Mouse (Mus musculus) ovary, postnatal 36 days (tissue): ENCODE measurements around the gene Gm45021.

Experiments
- DNase-seq: peaks from one replicate; pipeline ENCODE4 v3.0.0; 2022; ENCODE audit warnings: low spot score, mixed read lengths

Gm45021 gene

GRCm38 (mm10) chr6:48572572-48573061 is 16.8 kb upstream of the Gm45021 start, which contains the start of gene Rarres2:
TSS of gene Rarres2 (minus strand) at chr6:48572789.
- DNase-seq: no peak

- no peak for DNase-seq
Observed at GRCm38 (mm10) chr6:48573280-48573679, 16.1 kb upstream of the Gm45021 start.

- DNase-seq: no peak
Observed at GRCm38 (mm10) chr6:48573981-48574380, 15.4 kb upstream of the Gm45021 start.

GRCm38 (mm10) chr6:48578736-48579135 is 10.7 kb upstream of the Gm45021 start:
- no peak for DNase-seq

GRCm38 (mm10) chr6:48579215-48579648 is 10.2 kb upstream of the Gm45021 start:
- DNase-seq: no peak

- no peak for DNase-seq
Observed at GRCm38 (mm10) chr6:48581257-48581656, 8.2 kb upstream of the Gm45021 start.

GRCm38 (mm10) chr6:48582037-48582436 is 7.4 kb upstream of the Gm45021 start:
- DNase-seq: no peak

- no peak for DNase-seq
Observed at GRCm38 (mm10) chr6:48591221-48591845, 1.9 kb downstream of the Gm45021 start.

- no peak for DNase-seq
Observed at GRCm38 (mm10) chr6:48591871-48592270, 2.5 kb downstream of the Gm45021 start.

GRCm38 (mm10) chr6:48593158-48594042 is 4.0 kb downstream of the Gm45021 start, which contains the start of the genes Repin1 and Gm44965:
TSS of gene Repin1 (plus strand) at chr6:48593883.
TSS of gene Gm44965 (plus strand) at chr6:48593941.
- DNase-seq: peak; percentile 96

- DNase-seq: no peak
Observed at GRCm38 (mm10) chr6:48594043-48594738, 4.8 kb downstream of the Gm45021 start.

- DNase-seq: no peak
Observed at GRCm38 (mm10) chr6:48595278-48595677, 5.9 kb downstream of the Gm45021 start.

GRCm38 (mm10) chr6:48596545-48597232 is 7.3 kb downstream of the Gm45021 start:
- no peak for DNase-seq

- DNase-seq: no peak
Observed at GRCm38 (mm10) chr6:48597233-48597625, 7.8 kb downstream of the Gm45021 start.

GRCm38 (mm10) chr6:48600594-48600993 is 11.2 kb downstream of the Gm45021 start:
- DNase-seq: no peak

GRCm38 (mm10) chr6:48601271-48602079 is 12.1 kb downstream of the Gm45021 start, which contains the start of gene Zfp775:
TSS of gene Zfp775 (plus strand) at chr6:48602063.
- DNase-seq: peak; percentile 97

GRCm38 (mm10) chr6:48602080-48602741 is 12.8 kb downstream of the Gm45021 start:
- no peak for DNase-seq

- DNase-seq: no peak
Observed at GRCm38 (mm10) chr6:48608124-48608523, 18.7 kb downstream of the Gm45021 start.

GRCm38 (mm10) chr6:48609512-48609911 is 20.1 kb downstream of the Gm45021 start:
- no peak for DNase-seq

- no peak for DNase-seq
Observed at GRCm38 (mm10) chr6:48610657-48611056, 21.2 kb downstream of the Gm45021 start.
